In genomic region chr2:69860972-69861452, GRCm38 (mm10) we compare ENCODE assay signal across 8 mouse cellular contexts. TPM values are rescaled to one million over a fixed set of nuclear protein-coding genes. Genes with fewer than 3 reads are reported as not detected.
A peak's percentile ranks its signal among the peaks of the same experiment; 100 is the strongest.
DNase-seq lines count a peak whose midpoint lies in the region; ATAC-seq and TF ChIP-seq lines count a peak whose summit lies in the region.

No protein-coding gene starts in this region.

- DNase-seq in layer of hippocampus, adult 2 months (ENCODE audit: low spot score in 2 of 2): no peak
- DNase-seq in layer of hippocampus, postnatal 10 days (ENCODE audit: low spot score in 2 of 2): no peak
- DNase-seq in adrenal gland, postnatal 10 days: peak; percentile 44
- no peak for DNase-seq in forebrain, embryonic 11.5 days (ENCODE audit: low spot score)
- DNase-seq in liver, embryonic 14.5 days (ENCODE audit: low read depth in 3 of 3, low spot score in 3 of 3): no peak
- peak; percentile 72 for DNase-seq in naive thymus-derived CD4-positive, alpha-beta T cell, adult 2 months (ENCODE audit: low read depth)
- peak; percentile 46 for DNase-seq in thymus, postnatal 25 days

- TF ChIP-seq EP300 in liver, embryonic 14.5 days (IDR thresholded peaks at IDR 0.05; ENCODE audit: low read depth): no peak

- H3K27ac ChIP-seq in layer of hippocampus, adult 2 months: peak overlapping the region; percentile 89
- peak overlapping the region; percentile 41; the same call in 1 of the 2 replicates for H3K27ac ChIP-seq in forebrain, embryonic 11.5 days (ENCODE audit: low read depth, low read length)
- peak overlapping the region; percentile 93 for H3K27ac ChIP-seq in hindbrain, embryonic 16.5 days (ENCODE audit: low read depth, low read length)
- H3K27ac ChIP-seq in liver, embryonic 14.5 days: peak overlapping the region; percentile 82

- peak overlapping the region; percentile 99 for H3K9ac ChIP-seq in forebrain, embryonic 11.5 days (ENCODE audit: low read length)
- H3K9ac ChIP-seq in hindbrain, embryonic 16.5 days (ENCODE audit: low read depth, low read length): peak overlapping the region; percentile 98
- peak overlapping the region; percentile 99 for H3K9ac ChIP-seq in liver, embryonic 14.5 days (replicated peaks)

- H3K4me2 ChIP-seq in forebrain, embryonic 11.5 days (ENCODE audit: low read depth, low read length, severe bottlenecking): peak overlapping the region; percentile 80
- H3K4me2 ChIP-seq in hindbrain, embryonic 16.5 days (ENCODE audit: low read length): peak overlapping the region; percentile 84
- peak overlapping the region; percentile 92 for H3K4me2 ChIP-seq in liver, embryonic 14.5 days (ENCODE audit: low read depth)

- no peaks in the 10 kb centered on the region for H3K4me1 ChIP-seq in forebrain, embryonic 11.5 days (replicated peaks; ENCODE audit: control insufficient read depth, insufficient read depth, low read length)
- H3K4me1 ChIP-seq in hindbrain, embryonic 16.5 days (ENCODE audit: control insufficient read depth, insufficient read depth, low read depth, low read length): peaks cover 18% of the 10 kb centered on the region
- H3K4me1 ChIP-seq in liver, embryonic 14.5 days (replicated peaks; ENCODE audit: control insufficient read depth in 2 of 2, insufficient read depth in 2 of 2, low read length in 1 of 2): peaks cover 8 to 9% of the 10 kb centered on the region in 2 experiments

- TF ChIP-seq CTCF in layer of hippocampus, adult 2 months (conservative IDR thresholded peaks at IDR 0.05): no peak
- TF ChIP-seq CTCF in liver, embryonic 14.5 days (IDR thresholded peaks at IDR 0.05; ENCODE audit: low read depth): no peak

- peak overlapping the region; percentile 81 for H3K4me3 ChIP-seq in layer of hippocampus, adult 2 months
- H3K4me3 ChIP-seq in forebrain, embryonic 11.5 days (ENCODE audit: low read depth, low read length): peak overlapping the region; percentile 99
- H3K4me3 ChIP-seq in hindbrain, embryonic 16.5 days (ENCODE audit: low read length): peak overlapping the region; percentile 99
- H3K4me3 ChIP-seq in liver, embryonic 14.5 days (ENCODE audit: insufficient read depth in 1 of 2, low read depth in 2 of 2, low read length in 2 of 2): peak overlapping the region; percentile 88 to 100

- peaks cover 2% of the 10 kb centered on the region; the same call in 1 of the 2 replicates for H3K36me3 ChIP-seq in forebrain, embryonic 11.5 days (ENCODE audit: control insufficient read depth, insufficient read depth, low read length)
- H3K36me3 ChIP-seq in hindbrain, embryonic 16.5 days (ENCODE audit: control insufficient read depth, insufficient read depth, low read length): no peaks in the 10 kb centered on the region
- peaks cover 3% of the 10 kb centered on the region; the same call in 1 of the 2 replicates for H3K36me3 ChIP-seq in liver, embryonic 14.5 days (replicated peaks; ENCODE audit: control insufficient read depth, insufficient read depth, low read depth)

- no peaks in the 10 kb centered on the region for H3K9me3 ChIP-seq in forebrain, embryonic 11.5 days (ENCODE audit: control insufficient read depth, low read length)
- H3K9me3 ChIP-seq in hindbrain, embryonic 16.5 days (ENCODE audit: control insufficient read depth, low read length): no peaks in the 10 kb centered on the region
- H3K9me3 ChIP-seq in liver, embryonic 14.5 days (ENCODE audit: control insufficient read depth, low read length): no peaks in the 10 kb centered on the region

- H3K27me3 ChIP-seq in forebrain, embryonic 11.5 days (ENCODE audit: control insufficient read depth, insufficient read depth, low read length): no peaks in the 10 kb centered on the region
- no peaks in the 10 kb centered on the region for H3K27me3 ChIP-seq in hindbrain, embryonic 16.5 days (replicated peaks; ENCODE audit: control insufficient read depth, insufficient read depth, low read length)
- no peaks in the 10 kb centered on the region for H3K27me3 ChIP-seq in liver, embryonic 14.5 days (ENCODE audit: control insufficient read depth, insufficient read depth, low read length)

- ATAC-seq in forebrain, embryonic 11.5 days (replicated peaks; ENCODE audit: low FRiP score): peak; percentile 75
- ATAC-seq in hindbrain, embryonic 16.5 days: peak; percentile 68
- ATAC-seq in liver, embryonic 14.5 days (ENCODE audit: insufficient read depth): peak; percentile 77

- 11% methylated on average over 13 of the region's 13 CpGs for WGBS in forebrain, embryonic 11.5 days
- WGBS in hindbrain, embryonic 16.5 days: 10% methylated on average over 13 of the region's 13 CpGs
- 4% methylated on average over 13 of the region's 13 CpGs for WGBS in liver, embryonic 14.5 days (ENCODE audit: insufficient replicate concordance)

RNA-seq across cellular contexts. Expression of gene Ssb, which starts 0.3 kb away (rescaled TPM):
- total RNA-seq in layer of hippocampus, adult 2 months (2021): 100 to 1,000 TPM; 125 to 139 TPM
- 100 to 1,000 TPM; 135 to 170 TPM for total RNA-seq in layer of hippocampus, postnatal 10 days (2021)
- total RNA-seq in adrenal gland, postnatal 10 days (2021): 100 to 1,000 TPM; 151 to 160 TPM
- 405 and 430 TPM in 2 replicates for polyA plus RNA-seq in forebrain, embryonic 11.5 days (2014; fragmentation: Nextera tagmentation; extraction: Ambion mirVana)
- polyA plus RNA-seq in hindbrain, embryonic 16.5 days (2015; fragmentation: Nextera tagmentation; extraction: Ambion mirVana): 212 and 239 TPM in 2 replicates
- 26.2 and 76.5 TPM in 2 replicates for polyA plus RNA-seq in liver, embryonic 14.5 days (2012; rRNA removed)
- polyA plus RNA-seq in liver, embryonic 14.5 days (2014; fragmentation: Nextera tagmentation; extraction: Ambion mirVana): 161 and 170 TPM in 2 replicates

RNA-seq across cellular contexts. Expression of gene Mettl5, which starts 24.4 kb away (rescaled TPM):
- total RNA-seq in layer of hippocampus, adult 2 months (2021): 10 to 100 TPM; 14.1 to 15.6 TPM
- 10 to 100 TPM; 12.2 to 14.0 TPM for total RNA-seq in layer of hippocampus, postnatal 10 days (2021)
- 10 to 100 TPM; 22.6 to 28.9 TPM for total RNA-seq in adrenal gland, postnatal 10 days (2021)
- 43.1 and 45.1 TPM in 2 replicates for polyA plus RNA-seq in forebrain, embryonic 11.5 days (2014; fragmentation: Nextera tagmentation; extraction: Ambion mirVana)
- polyA plus RNA-seq in hindbrain, embryonic 16.5 days (2015; fragmentation: Nextera tagmentation; extraction: Ambion mirVana): 31.1 and 34.8 TPM in 2 replicates
- polyA plus RNA-seq in liver, embryonic 14.5 days (2012; rRNA removed): 5.7 and 9.4 TPM in 2 replicates
- 33.2 and 35.4 TPM in 2 replicates for polyA plus RNA-seq in liver, embryonic 14.5 days (2014; fragmentation: Nextera tagmentation; extraction: Ambion mirVana)

RNA-seq across cellular contexts. Expression of gene Ubr3, which starts 36.0 kb away (rescaled TPM):
- total RNA-seq in layer of hippocampus, adult 2 months (2021): 100 to 1,000 TPM; 121 to 128 TPM
- total RNA-seq in layer of hippocampus, postnatal 10 days (2021): 100 to 1,000 TPM; 125 to 134 TPM
- total RNA-seq in adrenal gland, postnatal 10 days (2021): 10 to 100 TPM; 67.0 to 84.1 TPM
- 14.0 and 19.6 TPM in 2 replicates for polyA plus RNA-seq in forebrain, embryonic 11.5 days (2014; fragmentation: Nextera tagmentation; extraction: Ambion mirVana)
- 13.4 and 15.8 TPM in 2 replicates for polyA plus RNA-seq in hindbrain, embryonic 16.5 days (2015; fragmentation: Nextera tagmentation; extraction: Ambion mirVana)
- polyA plus RNA-seq in liver, embryonic 14.5 days (2012; rRNA removed): 6.4 and 8.0 TPM in 2 replicates
- polyA plus RNA-seq in liver, embryonic 14.5 days (2014; fragmentation: Nextera tagmentation; extraction: Ambion mirVana): 5.8 and 5.9 TPM in 2 replicates

RNA-seq across cellular contexts. Expression of gene Klhl23, which starts 39.3 kb away (rescaled TPM):
- 10 to 100 TPM; 43.8 to 44.3 TPM for total RNA-seq in layer of hippocampus, adult 2 months (2021)
- total RNA-seq in layer of hippocampus, postnatal 10 days (2021): 10 to 100 TPM; 82.6 to 92.2 TPM
- 10 to 100 TPM; 10.1 to 15.3 TPM for total RNA-seq in adrenal gland, postnatal 10 days (2021)
- polyA plus RNA-seq in forebrain, embryonic 11.5 days (2014; fragmentation: Nextera tagmentation; extraction: Ambion mirVana): 36.3 and 36.7 TPM in 2 replicates
- polyA plus RNA-seq in hindbrain, embryonic 16.5 days (2015; fragmentation: Nextera tagmentation; extraction: Ambion mirVana): 96.3 and 98.2 TPM in 2 replicates
- polyA plus RNA-seq in liver, embryonic 14.5 days (2012; rRNA removed): 8.0 and 12.0 TPM in 2 replicates
- polyA plus RNA-seq in liver, embryonic 14.5 days (2014; fragmentation: Nextera tagmentation; extraction: Ambion mirVana): 15.7 and 15.9 TPM in 2 replicates

Comparison
In these comparisons a context has a peak if more than half of its experiments do, and no peak if none do; other contexts are left out.
1. DNase-seq: peak in adrenal gland, postnatal 10 days (single experiment), naive thymus-derived CD4-positive, alpha-beta T cell, adult 2 months (single experiment) and thymus, postnatal 25 days (single experiment); none in layer of hippocampus, adult 2 months (0 of 2), layer of hippocampus, postnatal 10 days (0 of 2), forebrain, embryonic 11.5 days (single experiment) and liver, embryonic 14.5 days (0 of 3).
2. H3K27ac ChIP-seq: peak in every context shown above with its lines; median percentile 93 in hindbrain, embryonic 16.5 days; 89 in layer of hippocampus, adult 2 months; 82 in liver, embryonic 14.5 days; 41 in forebrain, embryonic 11.5 days.
3. Peak in every context shown above with its lines, with median percentiles within 50 percentile points of each other: H3K4me3 ChIP-seq, ATAC-seq, H3K4me2 ChIP-seq and H3K9ac ChIP-seq.